Mouse (Mus musculus): ENCODE results near the gene Ntsr1.

Gene Ntsr1

GRCm38 (mm10) chr2:180560245-180560644 lies 60.5 kb downstream of the Ntsr1 start:
- in situ Hi-C loops (cut with MboI, MseI) = loop anchor here (5.0 kb wide), 1 partner anchor 88 kb away; no protein-coding TSS in a partner anchor

GRCm38 (mm10) chr2:180562146-180562545 lies 62.4 kb downstream of the Ntsr1 start:
- in situ Hi-C loops (cut with MboI, MseI) = loop anchor here (5.0 kb wide), 1 partner anchor 90 kb away; no protein-coding TSS in a partner anchor

DNA sequence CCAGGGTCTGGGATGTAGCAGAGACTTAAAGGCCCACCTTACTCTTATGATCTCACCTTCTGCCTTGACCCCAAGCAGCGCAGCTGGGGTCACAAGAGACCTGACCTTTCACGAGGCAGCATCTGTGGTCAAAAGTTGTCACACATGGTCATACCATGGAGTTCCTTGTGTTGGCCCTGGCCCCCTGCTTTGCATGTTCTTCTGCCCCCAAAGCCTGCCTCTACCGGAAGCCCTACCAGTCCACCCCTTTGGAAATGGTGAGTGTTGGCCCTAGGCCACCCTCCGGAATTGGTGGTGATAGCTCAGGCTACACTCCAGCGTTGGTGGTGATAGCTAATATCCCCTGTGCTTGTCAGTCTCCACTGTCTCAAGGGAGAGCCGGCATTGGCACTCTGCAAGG lies 63.5 kb downstream of the Ntsr1 start:
- in situ Hi-C loops (cut with MboI, MseI) = loop anchor here (5.0 kb wide), 1 partner anchor 91 kb away; no protein-coding TSS in a partner anchor

- in situ Hi-C loops (cut with MboI, MseI) = loop anchor here (5.0 kb wide), 1 partner anchor 92 kb away; no protein-coding TSS in a partner anchor
These were observed 64.1 kb downstream of the Ntsr1 start for GRCm38 (mm10) chr2:180563841-180564240.

GRCm38 (mm10) chr2:180566240-180566913 lies 66.6 kb downstream of the Ntsr1 start:
- in situ Hi-C loops (cut with MboI, MseI) = no loop called here

GRCm38 (mm10) chr2:180569028-180569643 lies 69.4 kb downstream of the Ntsr1 start:
- in situ Hi-C loops (cut with MboI, MseI) = no loop called here

GRCm38 (mm10) chr2:180576482-180576881 lies 76.7 kb downstream of the Ntsr1 start:
- in situ Hi-C loops (cut with MboI, MseI) = no loop called here

GRCm38 (mm10) chr2:180578686-180579085 lies 78.9 kb downstream of the Ntsr1 start:
- in situ Hi-C loops (cut with MboI, MseI) = no loop called here

GRCm38 (mm10) chr2:180581002-180581401 lies 81.2 kb downstream of the Ntsr1 start, which contains the start of gene Mrgbp:
Gene Mrgbp (plus strand): TSS chr2:180581304.
- in situ Hi-C loops (cut with MboI, MseI) = loop anchor here (5.0 kb wide), 2 partner anchors 161 to 309 kb away; partner anchors contain the start of gene Cables2

DNA sequence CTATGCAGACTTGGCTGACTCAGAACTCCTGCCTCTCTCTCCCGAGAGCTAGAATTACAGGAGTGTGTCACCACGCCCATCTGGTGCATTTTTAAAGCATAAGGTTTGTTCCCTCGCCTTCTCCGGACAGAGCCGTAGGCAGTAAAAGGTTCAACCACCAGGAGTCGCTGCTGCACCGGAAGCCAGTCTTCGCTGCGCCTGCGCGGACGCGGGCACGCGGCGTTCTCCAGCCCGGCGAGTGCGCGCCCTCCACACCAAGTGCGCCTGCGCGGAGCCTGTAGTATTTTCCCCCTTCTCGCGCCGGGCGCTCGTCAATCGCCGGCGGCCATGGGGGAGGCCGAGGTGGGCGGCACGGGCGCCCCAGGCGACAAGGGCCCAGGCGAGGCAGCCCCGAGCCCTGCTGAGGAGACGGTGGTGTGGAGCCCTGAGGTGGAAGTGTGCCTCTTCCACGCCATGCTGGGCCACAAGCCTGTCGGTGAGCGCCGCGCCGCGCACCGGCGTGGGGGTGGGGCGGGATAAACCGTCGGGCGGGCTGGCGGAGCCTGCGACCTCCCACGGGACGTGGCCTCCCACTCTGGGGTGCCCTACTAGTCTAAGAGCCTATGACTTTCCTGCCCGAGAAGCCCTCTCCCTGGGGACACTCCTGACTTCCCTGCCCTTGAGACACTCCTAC lies 82.8 kb downstream of the Ntsr1 start:
- in situ Hi-C loops (cut with MboI, MseI) = loop anchor here (5.0 kb wide), 2 partner anchors 160 to 310 kb away; partner anchors contain the start of gene Cables2

- in situ Hi-C loops (cut with MboI, MseI) = loop anchor here (5.0 kb wide), 2 partner anchors 159 to 311 kb away; partner anchors contain the start of gene Cables2
These were observed 83.4 kb downstream of the Ntsr1 start for GRCm38 (mm10) chr2:180583154-180583507.

DNA sequence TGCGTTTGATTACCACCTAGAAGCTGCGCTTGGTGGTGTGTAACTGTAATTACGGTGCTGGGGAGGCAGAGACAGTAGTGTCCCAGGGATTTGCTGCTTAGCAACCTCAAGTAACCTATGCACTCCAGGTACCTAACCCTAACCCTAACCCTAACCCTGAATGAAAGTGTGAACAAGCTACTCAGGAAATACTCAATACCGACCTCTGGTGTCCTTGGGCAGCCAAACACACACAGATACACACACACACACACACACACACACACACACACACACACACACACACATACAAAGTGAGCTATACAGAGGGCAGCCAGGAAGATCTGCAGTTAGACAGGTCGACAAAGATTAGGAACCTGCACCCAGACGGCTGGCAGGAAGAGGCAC lies 89.0 kb downstream of the Ntsr1 start:
- in situ Hi-C loops (cut with MboI, MseI) = no loop called here

DNA sequence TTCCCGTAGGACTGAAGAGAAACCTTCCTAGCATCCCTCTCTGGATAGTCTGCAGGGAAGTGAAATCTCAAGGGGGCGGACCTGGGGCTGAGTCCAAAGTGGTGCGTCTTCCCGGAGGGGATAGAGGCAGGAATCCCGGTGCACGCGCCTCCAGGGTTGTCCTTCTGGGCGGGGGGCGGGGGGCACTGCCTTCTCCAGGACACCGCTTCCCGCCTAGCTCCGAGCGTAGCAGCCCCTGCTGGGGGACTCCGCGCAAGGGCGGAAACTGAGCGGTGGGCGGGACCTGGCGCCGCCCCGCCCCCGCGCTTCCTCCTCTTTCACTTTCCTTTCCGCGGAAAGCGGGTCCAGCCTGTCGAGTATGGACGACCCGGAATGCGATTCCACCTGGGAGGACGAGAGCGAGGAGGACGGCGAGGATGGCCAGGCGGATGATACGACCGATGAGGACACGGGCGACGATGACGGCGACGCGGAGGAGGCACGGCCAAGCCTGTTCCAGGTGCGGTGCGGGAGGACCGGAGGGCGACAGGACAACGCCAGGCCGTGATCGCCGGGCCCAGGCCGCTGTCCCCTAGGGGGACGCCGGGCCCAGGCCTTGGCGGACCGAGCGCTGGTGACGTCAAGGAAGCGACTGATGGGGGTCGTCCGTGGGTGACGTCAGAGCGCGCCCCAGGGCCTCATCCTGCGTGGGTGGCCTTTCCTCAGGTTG lies 89.5 kb downstream of the Ntsr1 start, which contains the start of gene Ogfr:
TSS of gene Ogfr (plus strand) at position 123 of the 709 bp plus-strand sequence.
- in situ Hi-C loops (cut with MboI, MseI) = no loop called here
